Mouse (Mus musculus): ENCODE measurements around the gene Ube2n. TPM values are rescaled to one million over a fixed set of nuclear protein-coding genes. Genes with fewer than 3 reads are reported as not detected.

Gene Ube2n
- total and polyA plus RNA-seq, 3 experiments, result 80.6 to 571 (median 212) TPM

DNA sequence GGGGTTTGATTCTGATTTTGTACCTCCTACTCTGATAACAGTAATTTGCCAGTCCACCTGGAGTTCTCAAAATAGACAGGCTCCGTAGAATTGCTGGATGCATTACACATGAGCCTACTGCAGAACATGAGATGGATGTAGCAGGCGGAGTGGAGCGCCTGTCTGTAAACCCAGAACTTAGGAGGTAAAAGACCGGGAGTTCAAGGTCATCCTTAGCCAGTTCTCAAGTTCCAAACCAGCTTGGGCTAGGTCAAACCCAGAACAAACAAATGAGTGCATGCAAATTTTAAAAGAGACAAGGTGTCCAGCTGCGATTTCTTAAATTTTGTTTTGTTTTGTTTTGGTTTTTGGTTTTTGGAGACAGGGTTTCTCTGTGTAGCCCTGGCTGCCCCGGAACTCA lies 70.6 kb downstream of the Ube2n start:
- H3K9me3 ChIP-seq (replicated peaks; ENCODE audit: insufficient read depth, low read length), result no peaks in the 10 kb centered on the region
- no peak for TF ChIP-seq MXI1 (IDR thresholded peaks at IDR 0.05; ENCODE audit: low read depth, low read length)
- no peak for TF ChIP-seq POLR2A (IDR thresholded peaks at IDR 0.05; ENCODE audit: control insufficient read depth in 1 of 2, insufficient read depth in 1 of 2, low read depth in 1 of 2, low read length in 2 of 2, poor library complexity in 1 of 2)
- TF ChIP-seq E2F4 (IDR thresholded peaks at IDR 0.05; ENCODE audit: borderline replicate concordance, low read depth, low read length), result no peak
- no peak for TF ChIP-seq SMC3 (IDR thresholded peaks at IDR 0.05; ENCODE audit: low read depth, low read length)
- TF ChIP-seq USF2 (IDR thresholded peaks at IDR 0.05; ENCODE audit: borderline replicate concordance in 1 of 2, insufficient read depth in 1 of 2, low read depth in 1 of 2, low read length in 2 of 2), result no peak
- H3K9ac ChIP-seq (ENCODE audit: control insufficient read depth, low read depth, low read length, poor library complexity, severe bottlenecking), result no peak overlapping the region
- no peak overlapping the region for H3K4me3 ChIP-seq (ENCODE audit: control insufficient read depth in 1 of 2, insufficient read depth in 1 of 2, low read depth in 2 of 2, low read length in 2 of 2)
- H3K4me1 ChIP-seq (ENCODE audit: control insufficient read depth in 1 of 2, insufficient read depth in 2 of 2, low read length in 2 of 2), result no peaks in the 10 kb centered on the region
- no peak overlapping the region for H3K27ac ChIP-seq (ENCODE audit: control insufficient read depth, low read depth, low read length)
- no peaks in the 10 kb centered on the region for H3K27me3 ChIP-seq (ENCODE audit: control insufficient read depth in 1 of 2, insufficient read depth in 2 of 2, low read length in 2 of 2)
- no peaks in the 10 kb centered on the region for H3K36me3 ChIP-seq (ENCODE audit: control insufficient read depth in 1 of 2, insufficient read depth in 2 of 2, low read length in 2 of 2)
- H3K79me2 ChIP-seq (ENCODE audit: control insufficient read depth, insufficient read depth, low read length, poor library complexity), result no peaks in the 10 kb centered on the region
- DNase-seq (ENCODE audit: low read depth, low spot score), result no peak

GRCm38 (mm10) chr10:95587509-95588220 lies 72.7 kb downstream of the Ube2n start:
- no peak for TF ChIP-seq E2F4 (IDR thresholded peaks at IDR 0.05; ENCODE audit: borderline replicate concordance, low read depth, low read length)
- no peak for TF ChIP-seq USF1 (IDR thresholded peaks at IDR 0.05; ENCODE audit: low read depth, low read length)
- TF ChIP-seq TAL1 (IDR thresholded peaks at IDR 0.05; ENCODE audit: low read length), result no peak
- TF ChIP-seq MAX (IDR thresholded peaks at IDR 0.05; ENCODE audit: low read length), result no peak
- TF ChIP-seq CTCF (IDR thresholded peaks at IDR 0.05 in 2 of 3, conservative IDR thresholded peaks at IDR 0.05 in 1 of 3; ENCODE audit: control insufficient read depth in 1 of 3, insufficient read depth in 1 of 3, low read depth in 2 of 3, low read length in 3 of 3, poor library complexity in 1 of 3, severe bottlenecking in 1 of 3), result no peak
- TF ChIP-seq SIN3A (IDR thresholded peaks at IDR 0.05; ENCODE audit: low read length), result no peak
- no peak for TF ChIP-seq BHLHE40 (IDR thresholded peaks at IDR 0.05; ENCODE audit: borderline replicate concordance, low read depth, low read length)
- TF ChIP-seq ZNF384 (IDR thresholded peaks at IDR 0.05; ENCODE audit: low read depth, low read length), result no peak
- TF ChIP-seq ZC3H11A (IDR thresholded peaks at IDR 0.05; ENCODE audit: low read depth, low read length), result no peak
- TF ChIP-seq GABPA (IDR thresholded peaks at IDR 0.05; ENCODE audit: low read depth, low read length), result no peak
- no peak for TF ChIP-seq KAT2A (conservative IDR thresholded peaks at IDR 0.05; ENCODE audit: low read depth, low read length)
- no peak for TF ChIP-seq MYB (IDR thresholded peaks at IDR 0.05; ENCODE audit: low read depth, low read length)
- no peak for TF ChIP-seq MYC (IDR thresholded peaks at IDR 0.05; ENCODE audit: low read depth, low read length)
- no peak for TF ChIP-seq MXI1 (IDR thresholded peaks at IDR 0.05; ENCODE audit: low read depth, low read length)
- no peaks in the 10 kb centered on the region for H3K79me2 ChIP-seq (ENCODE audit: control insufficient read depth, insufficient read depth, low read length, poor library complexity)
- DNase-seq (ENCODE audit: low read depth, low spot score), result no peak
- no peaks in the 10 kb centered on the region for H3K9me3 ChIP-seq (replicated peaks; ENCODE audit: insufficient read depth, low read length)
- no peaks in the 10 kb centered on the region for H3K27me3 ChIP-seq (ENCODE audit: control insufficient read depth in 1 of 2, insufficient read depth in 2 of 2, low read length in 2 of 2)
- H3K4me3 ChIP-seq (ENCODE audit: control insufficient read depth in 1 of 2, insufficient read depth in 1 of 2, low read depth in 2 of 2, low read length in 2 of 2), result no peak overlapping the region
- no peaks in the 10 kb centered on the region for H3K4me1 ChIP-seq (ENCODE audit: control insufficient read depth in 1 of 2, insufficient read depth in 2 of 2, low read length in 2 of 2)
- H3K36me3 ChIP-seq (ENCODE audit: control insufficient read depth in 1 of 2, insufficient read depth in 2 of 2, low read length in 2 of 2), result no peaks in the 10 kb centered on the region
- no peak overlapping the region for H3K9ac ChIP-seq (ENCODE audit: control insufficient read depth, low read depth, low read length, poor library complexity, severe bottlenecking)
- no peak overlapping the region for H3K27ac ChIP-seq (ENCODE audit: control insufficient read depth, low read depth, low read length)

All from MEL (cell line).